Mouse (Mus musculus) liver, adult 2 months (tissue): ENCODE results near the gene Fubp1. TPM values are rescaled to one million over a fixed set of nuclear protein-coding genes. Genes with fewer than 3 reads are reported as not detected.
A peak's percentile ranks its signal among the peaks of the same experiment; 100 is the strongest.

Source experiments
- DNase-seq: peaks from one replicate; pipeline ENCODE4 v3.0.0-alpha.2; 2011; ENCODE audit warnings: low read depth, low spot score; ENCODE audit errors: extremely low read depth
- H3K27ac ChIP-seq: fragments of 200-500 bp; replicated peaks from 2 replicates; pipeline ENCODE4 v1.5.1; 2012; ENCODE audit warnings: low read depth, mild to moderate bottlenecking, control low read depth, inconsistent platforms, low read length; ENCODE audit not compliant: insufficient read depth
- H3K27me3 ChIP-seq: fragments of 200-500 bp; 2 replicates; pipeline ENCODE4 v1.6.1; 2012; ENCODE audit warnings: mild to moderate bottlenecking, moderate library complexity, low read length, inconsistent platforms; ENCODE audit not compliant: control insufficient read depth, insufficient read depth
- H3K36me3 ChIP-seq: fragments of 200-500 bp; 2 replicates; pipeline ENCODE4 v1.6.1; 2012; ENCODE audit warnings: low read length, inconsistent platforms; ENCODE audit not compliant: control insufficient read depth, insufficient read depth
- H3K4me1 ChIP-seq: fragments of 200-500 bp; 2 replicates; pipeline ENCODE4 v1.6.1; 2011; ENCODE audit warnings: low read length; ENCODE audit not compliant: control insufficient read depth, insufficient read depth
- H3K4me3 ChIP-seq: fragments of 200-500 bp; 2 replicates; pipeline ENCODE4 v1.5.1; 2011; ENCODE audit warnings: low read depth, mild to moderate bottlenecking, control low read depth, low read length, moderate library complexity; ENCODE audit not compliant: insufficient read depth
- H3K79me2 ChIP-seq: fragments of 200-500 bp; 2 replicates; pipeline ENCODE4 v1.6.1; 2012; ENCODE audit warnings: inconsistent platforms, mild to moderate bottlenecking, low read length, moderate library complexity; ENCODE audit not compliant: control insufficient read depth, insufficient read depth
- H3K9ac ChIP-seq: fragments of 200-500 bp; 2 replicates; pipeline ENCODE4 v1.6.1; 2012; ENCODE audit warnings: low read depth, mild to moderate bottlenecking, control low read depth, inconsistent platforms, low read length
- CTCF ChIP-seq: fragments of 200-500 bp; IDR thresholded peaks from 2 replicates; pipeline ENCODE4 v1.5.1; 2011; ENCODE audit warnings: low read depth, low read length, control low read depth
- POLR2A ChIP-seq: fragments of 200-500 bp; IDR thresholded peaks from 2 replicates; pipeline ENCODE4 v1.6.1; 2011; ENCODE audit warnings: low read length, control low read depth; ENCODE audit not compliant: insufficient read depth; ENCODE audit errors: extremely low read depth
- WGBS: fragments of 180-500 bp; shearing (Covaris S2); methylation state at CpG from one replicate; pipeline ENCODE4 v1.1.7; 2018; 5-methylcytosine and 5-hydroxymethylcytosine counted together
- polyA plus RNA-seq: library from polyadenylated mRNA; depleted of rRNA; stranded (reverse); fragments of >200 nt; gene quantifications from 2 replicates; pipeline ENCODE4 v1.2.3, GENCODE M21; 2012
- total RNA-seq: library from RNA; depleted of rRNA; stranded (reverse); fragments of >200 nt; gene quantifications from 2 replicates; pipeline ENCODE4 v1.2.3, GENCODE M21; 2014

The Fubp1 gene
- total and polyA plus RNA-seq, 2 experiments = 28.1 to 61.9 TPM

- H3K36me3 ChIP-seq = no peaks in the 10 kb centered on the region
- H3K4me1 ChIP-seq = peaks cover 8% of the 10 kb centered on the region; the same call in 1 of the 2 replicates
- no peaks in the 10 kb centered on the region for H3K79me2 ChIP-seq
- TF ChIP-seq CTCF = no peak
- no peak for TF ChIP-seq POLR2A
- peaks cover 6% of the 10 kb centered on the region; the same call in 1 of the 2 replicates for H3K27me3 ChIP-seq
- WGBS = 17% methylated on average over 10 of the region's 10 CpGs
- H3K9ac ChIP-seq = peak within 1 kb of the TSS; percentile 74
- DNase-seq = no peak
- H3K27ac ChIP-seq = no peak within 1 kb of the TSS
- H3K4me3 ChIP-seq = peak within 1 kb of the TSS; percentile 82
These were observed 44.2 kb upstream of the Fubp1 start, which contains the start of gene Gipc2 for GRCm38 (mm10) chr3:152166099-152166423. Gene Gipc2 (minus strand): TSS chr3:152166230.

DNA sequence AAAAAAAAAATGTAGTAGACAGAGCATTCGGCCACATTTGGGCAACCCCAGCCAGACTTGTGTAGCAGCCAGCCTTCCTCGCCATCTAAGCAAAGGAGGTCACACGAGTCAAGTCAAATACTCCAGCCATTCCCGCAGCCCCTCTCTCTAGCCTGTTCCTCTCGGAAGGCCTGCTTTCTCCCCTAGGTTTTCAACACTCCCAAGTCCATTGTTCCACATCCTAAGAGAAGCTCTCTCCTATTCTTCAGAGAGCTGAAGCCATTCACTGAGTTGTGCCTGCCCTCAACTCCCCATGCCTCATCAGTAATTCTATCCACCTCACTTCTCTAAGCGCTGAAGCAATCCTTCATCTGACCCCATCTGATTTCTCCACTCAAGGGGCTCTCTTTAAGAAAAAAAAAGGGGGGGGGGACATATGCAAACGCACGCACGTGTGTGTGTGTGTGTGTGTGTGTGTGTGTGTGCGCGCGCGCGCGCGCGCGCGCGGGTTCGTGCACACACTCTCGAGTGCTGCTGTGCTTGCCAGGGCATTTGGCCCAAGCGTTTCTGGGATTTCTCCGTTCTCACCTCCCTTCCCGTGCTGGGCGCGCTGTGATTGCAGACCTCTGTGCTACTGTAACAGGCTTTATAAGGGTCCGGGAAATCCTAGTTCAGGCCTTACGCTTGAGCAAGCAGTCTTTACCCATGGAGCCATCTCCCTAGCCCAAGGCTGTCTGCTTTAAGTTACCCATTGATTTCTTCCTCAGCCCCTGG is 43.3 kb upstream of the Fubp1 start:
- Histone ChIP-seq H3K4me1 (peaks cover 8% of the 10 kb centered on the region; the same call in 1 of the 2 replicates), H3K9ac (no peak overlapping the region), H3K36me3 (no peaks in the 10 kb centered on the region), H3K27me3 (peaks cover 6% of the 10 kb centered on the region; the same call in 1 of the 2 replicates), H3K79me2 (no peaks in the 10 kb centered on the region), H3K4me3 (no peak overlapping the region), H3K27ac (no peak overlapping the region)
- TF ChIP-seq POLR2A = no peak
- no peak for TF ChIP-seq CTCF
- 43% methylated on average over 29 of the region's 29 CpGs for WGBS
- DNase-seq = no peak

GRCm38 (mm10) chr3:152168007-152168406 is 42.2 kb upstream of the Fubp1 start:
- Histone ChIP-seq H3K9ac (no peak overlapping the region), H3K79me2 (no peaks in the 10 kb centered on the region), H3K4me1 (peaks cover 8% of the 10 kb centered on the region; the same call in 1 of the 2 replicates), H3K27ac (no peak overlapping the region), H3K27me3 (peaks cover 6% of the 10 kb centered on the region; the same call in 1 of the 2 replicates), H3K36me3 (no peaks in the 10 kb centered on the region), H3K4me3 (no peak overlapping the region)
- TF ChIP-seq CTCF (no peak), POLR2A (no peak)
- WGBS = 95% methylated on average over 10 of the region's 10 CpGs
- DNase-seq = no peak

- TF ChIP-seq POLR2A (no peak), CTCF (no peak)
- WGBS = 24% methylated on average over 1 of the region's 1 CpGs
- no peak for DNase-seq
- no peak overlapping the region for H3K4me3 ChIP-seq
- H3K27ac ChIP-seq = no peak overlapping the region
- H3K4me1 ChIP-seq = peaks cover 6% of the 10 kb centered on the region; the same call in 1 of the 2 replicates
- no peak overlapping the region for H3K9ac ChIP-seq
- no peaks in the 10 kb centered on the region for H3K36me3 ChIP-seq
- H3K79me2 ChIP-seq = no peaks in the 10 kb centered on the region
- peaks cover 6% of the 10 kb centered on the region; the same call in 1 of the 2 replicates for H3K27me3 ChIP-seq
These were observed 39.8 kb upstream of the Fubp1 start for GRCm38 (mm10) chr3:152170407-152170806.

DNA sequence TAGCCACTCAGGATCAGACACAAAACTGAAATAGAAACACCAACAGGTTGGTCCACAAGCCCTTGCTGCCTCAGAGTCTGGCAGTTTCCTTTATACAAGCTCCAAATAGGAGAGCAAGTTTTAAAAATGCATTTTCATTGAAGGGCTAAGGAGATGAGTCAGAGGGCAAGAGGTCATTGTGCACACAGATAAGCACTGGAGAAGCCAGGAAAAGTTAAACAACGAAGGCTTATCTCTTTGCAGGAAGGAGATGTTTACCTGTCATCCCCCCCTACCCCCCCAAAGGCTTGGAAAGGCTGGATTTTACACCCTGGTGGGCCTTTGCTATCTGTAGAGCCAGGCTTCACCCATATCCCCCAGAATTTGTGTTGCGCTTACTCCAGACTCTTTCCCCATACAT is 39.0 kb upstream of the Fubp1 start:
- Histone ChIP-seq H3K27ac (no peak overlapping the region), H3K79me2 (no peaks in the 10 kb centered on the region), H3K4me1 (no peaks in the 10 kb centered on the region), H3K4me3 (no peak overlapping the region), H3K9ac (no peak overlapping the region), H3K27me3 (no peaks in the 10 kb centered on the region), H3K36me3 (no peaks in the 10 kb centered on the region)
- DNase-seq = no peak
- 46% methylated on average over 2 of the region's 2 CpGs for WGBS
- TF ChIP-seq POLR2A (no peak), CTCF (no peak)

GRCm38 (mm10) chr3:152171862-152172261 is 38.4 kb upstream of the Fubp1 start:
- Histone ChIP-seq H3K4me1 (no peaks in the 10 kb centered on the region), H3K4me3 (no peak overlapping the region), H3K27ac (no peak overlapping the region), H3K27me3 (no peaks in the 10 kb centered on the region), H3K36me3 (no peaks in the 10 kb centered on the region), H3K9ac (no peak overlapping the region), H3K79me2 (no peaks in the 10 kb centered on the region)
- no peak for DNase-seq
- 68% methylated on average over 7 of the region's 7 CpGs for WGBS
- no peak for TF ChIP-seq POLR2A
